ENCODE assay signal across 10 mouse cellular contexts in genomic region chr2:124608546-124608945, GRCm38 (mm10).
DNase-seq lines count a peak whose midpoint lies in the region; ATAC-seq lines count a peak whose summit lies in the region.
"Had no signal": no experiment of that assay in that cellular context is flagged by ENCODE, and none has a peak within 500 bp of the region (broad histone marks: within the 10 kb centered on the region; RNA-seq: fewer than 3 reads in every experiment).

No protein-coding gene starts in this region.

- no peak overlapping the region for H3K27ac ChIP-seq in kidney, embryonic 15.5 days
- H3K27ac ChIP-seq: midbrain, embryonic 10.5 days had no signal

- H3K4me2 ChIP-seq in kidney, embryonic 15.5 days: no peak overlapping the region

- no peak overlapping the region for H3K4me3 ChIP-seq in kidney, embryonic 15.5 days (replicated peaks)

- H3K36me3 ChIP-seq in kidney, embryonic 15.5 days: no peaks in the 10 kb centered on the region
- H3K36me3 ChIP-seq: midbrain, embryonic 10.5 days had no signal

- no peak overlapping the region for H3K9ac ChIP-seq in kidney, embryonic 15.5 days

- H3K4me1 ChIP-seq in kidney, embryonic 15.5 days: peaks cover 36% of the 10 kb centered on the region

- H3K27me3 ChIP-seq in kidney, embryonic 15.5 days: no peaks in the 10 kb centered on the region

- ATAC-seq in kidney, embryonic 15.5 days (replicated peaks; ENCODE audit: low FRiP score): no peak
- no peak for ATAC-seq in granulocyte monocyte progenitor cell, adult 5-6 weeks (replicated peaks; ENCODE audit: poor library complexity, severe bottlenecking)

- 55% methylated on average over 4 of the region's 4 CpGs for WGBS in kidney, embryonic 15.5 days

- H3K9me3 ChIP-seq in kidney, embryonic 15.5 days (replicated peaks): no peaks in the 10 kb centered on the region
- H3K9me3 ChIP-seq: midbrain, embryonic 10.5 days had no signal

- peak; percentile 18 for DNase-seq in kidney, adult 18-20 months
- peak; percentile 64 for DNase-seq in adrenal gland, adult 2 months
- DNase-seq in brain, adult 2 months (ENCODE audit: low read depth, low spot score): peak; percentile 50
- peak; percentile 13 to 54 for DNase-seq in kidney, postnatal 25 days
- no peak for DNase-seq in left cerebral cortex, postnatal 36 days (ENCODE audit: low spot score in 2 of 2)
- no peak for DNase-seq in right cerebral cortex, postnatal 4 days
- DNase-seq: thymus, postnatal 36 days had no signal

- intact Hi-C loops in left cerebral cortex, postnatal 36 days (cut with DNase I): loop anchor here (5.0 kb wide), 1 partner anchor 319 kb away; no protein-coding TSS in a partner anchor

Comparison
In these comparisons a context has a peak if more than half of its experiments do, and no peak if none do; other contexts are left out.
1. DNase-seq: peak in kidney, adult 18-20 months (single experiment), adrenal gland, adult 2 months (single experiment), brain, adult 2 months (single experiment) and kidney, postnatal 25 days (2 of 2); none in left cerebral cortex, postnatal 36 days (0 of 2) and right cerebral cortex, postnatal 4 days (single experiment).